Mouse (Mus musculus) spleen, adult 18-20 months (tissue): Measurements from ENCODE around the gene Cacna1d.
A peak's percentile ranks its signal among the peaks of the same experiment; 100 is the strongest.

ENCODE experiments used
- DNase-seq, 2 experiments: peaks; one replicate each; pipeline ENCODE4 v3.0.0; 2022; ENCODE audit warnings: mixed read lengths in 2 of 2

Gene Cacna1d

DNA sequence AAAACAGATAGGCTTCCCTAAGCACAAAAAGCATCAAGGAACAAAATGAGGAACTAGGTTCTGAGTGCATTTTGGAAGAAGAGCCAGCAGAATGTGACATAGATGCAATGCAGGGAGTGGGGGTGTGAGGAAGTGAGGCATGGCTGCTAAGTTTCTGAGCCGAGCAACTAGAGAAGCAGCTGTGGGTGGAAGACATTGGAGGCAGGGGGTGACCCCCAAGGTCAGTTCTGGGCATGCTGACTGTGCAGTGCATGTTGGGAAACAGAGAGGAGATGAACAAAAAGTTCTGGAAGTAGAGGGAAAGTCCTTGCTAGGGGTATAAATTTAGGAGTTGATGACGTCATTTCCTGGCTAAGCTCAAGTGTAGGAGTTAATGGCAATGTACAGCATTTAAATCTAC, 33.4 kb downstream of the Cacna1d start:
- peak; percentile 10 to 27 for DNase-seq

- no peak for DNase-seq
These were observed 33.8 kb downstream of the Cacna1d start for GRCm38 (mm10) chr14:30457436-30457835.

- DNase-seq = no peak
These were observed 35.3 kb downstream of the Cacna1d start for GRCm38 (mm10) chr14:30455801-30456595.

GRCm38 (mm10) chr14:30439915-30440314, 51.3 kb downstream of the Cacna1d start:
- no peak for DNase-seq

DNA sequence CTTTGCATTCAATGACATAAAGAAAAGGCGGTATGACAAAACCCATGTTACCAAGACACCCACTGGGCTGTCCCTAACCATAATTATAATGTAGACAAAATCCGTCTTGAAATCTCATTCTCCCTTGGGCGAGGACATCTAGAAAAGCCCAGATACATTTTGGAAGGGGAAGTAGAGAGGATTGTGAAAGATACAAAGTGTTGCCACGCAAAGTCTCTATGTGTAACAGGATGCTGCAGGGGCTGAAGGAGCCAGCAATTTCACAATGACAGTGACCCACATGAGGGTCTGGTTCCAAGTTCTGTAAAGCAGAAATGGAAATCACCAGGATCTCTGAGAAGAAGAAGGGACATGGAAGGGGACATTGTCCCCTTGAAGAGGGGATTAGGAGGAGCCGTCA, 55.9 kb downstream of the Cacna1d start:
- no peak for DNase-seq

DNA sequence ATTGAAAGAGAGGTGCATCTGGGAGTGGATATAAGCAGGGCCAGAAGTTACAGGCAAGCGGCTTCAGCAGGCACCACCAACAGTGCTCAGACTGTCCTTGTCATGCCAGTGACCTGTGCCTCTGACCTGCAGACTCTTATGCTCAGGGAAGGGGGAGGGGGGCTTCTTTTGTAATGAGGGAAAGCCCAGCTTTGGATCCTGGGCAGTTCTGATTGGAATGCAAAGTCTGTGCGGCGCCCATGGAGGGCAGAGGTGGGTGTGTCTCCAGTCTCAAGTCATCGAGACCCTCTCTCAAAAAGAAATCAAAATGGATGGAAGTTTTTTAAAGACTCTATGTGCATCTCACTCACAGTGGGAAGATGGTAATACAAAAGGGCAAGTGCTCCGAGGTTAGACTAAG, 60.8 kb downstream of the Cacna1d start:
- no peak for DNase-seq

- no peak for DNase-seq
These were observed 61.2 kb downstream of the Cacna1d start for GRCm38 (mm10) chr14:30430026-30430425.

DNA sequence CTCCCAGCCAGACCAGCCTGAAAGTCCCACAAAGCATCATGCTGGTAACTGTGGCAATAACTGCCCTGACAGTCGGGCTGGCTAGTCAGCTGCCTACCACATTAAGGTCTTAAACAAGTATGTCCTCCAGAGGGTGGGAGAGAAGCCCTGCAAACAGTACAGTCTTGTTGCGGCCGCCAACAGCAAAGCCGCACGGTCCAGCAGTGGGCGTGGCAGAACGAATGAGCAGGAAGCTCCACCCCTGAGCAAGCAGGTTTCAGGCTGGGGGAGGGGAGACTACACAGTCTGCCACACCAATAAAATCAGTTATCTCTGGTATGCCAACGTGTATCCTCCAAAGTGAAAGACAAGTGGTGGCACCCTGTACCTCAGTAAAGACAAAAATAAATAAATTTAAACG, 61.6 kb downstream of the Cacna1d start:
- DNase-seq = no peak

GRCm38 (mm10) chr14:30428757-30429156, 62.5 kb downstream of the Cacna1d start:
- no peak for DNase-seq

- DNase-seq = no peak
These were observed 65.4 kb downstream of the Cacna1d start for GRCm38 (mm10) chr14:30425876-30426275.

DNA sequence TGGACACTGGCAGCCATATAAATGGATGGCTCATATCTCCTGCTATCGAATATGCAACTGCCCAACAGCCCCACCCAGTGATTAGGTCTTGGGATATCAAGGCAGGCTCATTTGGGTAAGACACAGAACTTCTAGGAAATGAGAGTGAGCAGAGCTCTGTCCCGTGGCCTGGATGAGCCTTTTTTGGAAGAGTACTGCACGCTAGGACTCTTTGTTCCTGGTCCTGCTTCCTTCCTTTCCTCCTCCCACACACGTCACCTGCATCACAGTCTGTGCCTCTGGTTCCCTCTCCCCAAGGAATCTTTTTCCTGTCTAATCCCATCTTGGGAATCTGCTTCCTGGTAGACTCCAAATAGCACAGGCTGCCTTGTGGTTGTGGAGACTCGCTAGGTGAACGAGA, 66.1 kb downstream of the Cacna1d start:
- DNase-seq = no peak

GRCm38 (mm10) chr14:30424638-30425037, 66.6 kb downstream of the Cacna1d start:
- no peak for DNase-seq

DNA sequence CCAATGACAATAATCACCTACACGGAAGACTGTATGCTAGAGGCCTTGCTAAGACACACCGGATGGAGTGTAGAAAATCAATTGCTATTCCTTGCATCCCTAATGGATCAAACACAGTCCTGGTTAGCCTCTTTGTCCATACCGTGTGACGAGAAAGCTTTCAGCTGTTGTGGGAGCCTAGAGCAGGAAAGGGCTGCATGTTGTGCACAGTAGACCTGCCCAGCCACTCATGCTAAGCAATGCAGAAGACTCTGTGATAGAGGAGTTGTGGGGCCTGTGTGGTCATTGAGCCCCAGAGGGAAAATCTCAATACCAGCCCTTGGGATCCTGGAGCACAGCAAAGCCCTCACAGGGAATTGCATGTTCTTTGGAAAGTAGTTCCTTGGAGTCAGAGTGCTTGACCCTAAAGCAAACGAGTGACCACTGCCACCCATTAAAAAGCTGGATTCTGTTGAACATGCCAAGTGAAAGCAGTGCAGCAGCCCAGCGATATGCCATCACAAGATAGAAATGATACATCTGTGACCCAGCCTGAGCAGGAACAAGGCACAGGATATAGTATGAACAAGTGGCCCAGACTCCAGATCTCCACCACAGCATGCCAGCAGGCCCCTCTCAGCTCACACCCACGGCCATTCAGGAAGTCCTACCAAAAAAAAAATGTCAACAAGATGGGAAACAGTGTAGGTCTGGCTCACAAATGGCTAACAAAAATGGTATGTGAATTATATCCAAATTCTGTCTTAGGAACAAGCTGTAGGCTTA, 68.7 kb downstream of the Cacna1d start:
- no peak for DNase-seq

- DNase-seq = no peak
These were observed 71.8 kb downstream of the Cacna1d start for GRCm38 (mm10) chr14:30419458-30419857.

DNA sequence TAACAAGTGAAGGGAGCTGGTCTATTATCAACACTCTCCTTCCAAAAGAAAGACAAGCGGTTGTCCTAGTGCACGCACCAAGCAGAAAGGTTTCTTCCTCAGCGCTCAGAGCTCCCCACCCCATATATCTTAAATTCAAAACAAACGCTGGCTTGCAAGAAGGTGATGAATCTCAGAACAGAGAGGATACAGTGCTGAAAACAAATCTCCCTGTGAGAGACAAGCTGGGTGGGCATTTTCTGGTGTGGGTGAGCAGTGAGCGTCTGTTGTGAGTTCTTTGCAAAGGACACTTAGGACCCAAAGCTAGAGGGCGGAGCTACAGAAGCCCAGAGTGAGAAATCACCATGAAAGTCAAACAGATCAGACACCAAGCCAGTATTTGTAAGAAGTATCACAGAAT, 72.2 kb downstream of the Cacna1d start:
- DNase-seq = no peak

- no peak for DNase-seq
These were observed 75.4 kb downstream of the Cacna1d start for GRCm38 (mm10) chr14:30415830-30416229.

DNA sequence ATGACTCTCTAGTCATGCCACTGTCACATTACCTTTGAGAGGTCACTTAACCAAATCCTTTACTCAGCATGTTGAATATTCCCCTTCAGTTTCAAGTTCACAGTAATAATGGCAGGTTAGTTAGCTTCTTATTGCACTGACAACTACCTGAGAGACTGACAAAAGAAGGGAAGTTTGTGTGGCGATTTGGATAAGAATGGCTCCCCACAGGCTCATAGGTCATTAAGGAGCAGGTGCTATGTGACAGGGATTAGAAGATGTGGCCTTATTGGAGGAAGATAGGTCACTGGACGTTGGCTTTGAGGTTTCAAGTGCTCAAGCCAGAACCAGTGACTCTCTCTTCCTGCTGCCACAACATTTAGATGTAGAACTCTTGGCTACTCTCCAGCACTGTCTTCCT, 77.1 kb downstream of the Cacna1d start:
- no peak for DNase-seq

- DNase-seq = no peak
These were observed 81.9 kb downstream of the Cacna1d start for GRCm38 (mm10) chr14:30409331-30409730.

- no peak for DNase-seq
These were observed 85.6 kb downstream of the Cacna1d start for GRCm38 (mm10) chr14:30405456-30406225.

- DNase-seq = no peak
These were observed 112.9 kb downstream of the Cacna1d start for GRCm38 (mm10) chr14:30378306-30378705.

DNA sequence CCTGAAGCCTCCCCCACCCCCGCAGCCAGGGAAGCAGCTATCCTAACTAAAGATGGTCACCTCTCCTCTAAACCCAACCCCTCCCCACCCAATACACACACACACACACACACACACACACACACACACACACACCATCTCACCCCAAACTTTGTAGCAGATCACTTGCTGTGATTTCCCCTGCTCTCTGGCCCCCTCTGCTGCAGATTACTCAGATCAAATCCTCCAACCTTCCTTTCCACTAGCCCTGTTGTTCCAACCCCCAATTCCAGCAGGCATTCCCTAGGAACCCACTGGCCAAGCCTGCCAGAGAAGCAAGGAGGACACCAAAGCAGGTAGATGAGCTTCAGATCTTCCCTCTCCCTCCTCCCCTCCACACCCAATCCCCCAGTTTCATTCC, 118.4 kb downstream of the Cacna1d start:
- DNase-seq = no peak

DNA sequence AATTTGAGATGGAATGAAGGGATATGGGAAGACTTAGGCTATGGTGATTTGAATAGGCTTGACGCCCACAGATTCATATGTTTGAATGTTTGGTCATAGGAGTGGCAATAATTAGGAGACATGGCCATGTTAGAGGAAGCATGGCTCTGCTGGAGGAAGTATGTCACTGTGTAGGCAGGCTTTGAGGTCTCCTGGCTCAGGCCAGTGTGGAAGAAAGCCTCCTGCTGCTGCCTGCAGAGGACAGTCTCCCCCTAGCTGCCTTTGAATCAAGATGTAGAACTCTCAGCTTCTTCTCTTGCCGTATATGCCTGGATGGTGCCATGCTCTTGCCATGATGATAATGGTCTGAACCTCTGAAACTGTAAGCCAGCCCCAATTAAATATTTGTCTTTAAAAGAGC, 120.2 kb downstream of the Cacna1d start:
- no peak for DNase-seq

- DNase-seq = no peak
These were observed 124.2 kb downstream of the Cacna1d start for GRCm38 (mm10) chr14:30367074-30367473.

DNA sequence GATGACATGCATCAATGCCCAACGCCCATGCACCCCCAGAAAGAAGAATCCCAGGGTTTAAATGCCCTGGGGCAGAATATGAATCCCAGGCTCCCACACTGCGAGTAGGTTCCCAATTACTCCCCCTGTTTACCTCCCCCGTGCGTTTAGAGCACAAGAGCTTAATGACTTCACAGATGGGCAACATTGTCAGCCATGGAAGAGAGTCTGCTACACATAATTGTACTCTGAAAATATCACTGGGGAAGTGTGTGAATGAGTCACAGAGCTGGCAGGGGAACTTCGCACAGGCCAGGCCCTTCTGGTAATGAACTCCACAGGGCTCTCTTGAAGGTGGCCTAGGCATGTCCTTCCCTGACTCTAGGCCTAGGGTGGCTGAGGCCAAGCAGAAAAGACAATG, 125.4 kb downstream of the Cacna1d start:
- no peak for DNase-seq
